Mouse (Mus musculus) left cerebral cortex, adult 8-10 months (tissue): Measurements from ENCODE around the gene 1810055G02Rik. TPM values are rescaled to one million over a fixed set of nuclear protein-coding genes. Genes with fewer than 3 reads are reported as not detected.
A peak's percentile ranks its signal among the peaks of the same experiment; 100 is the strongest.

Experiments used
- DNase-seq, 2 experiments: peaks; one replicate each; pipeline ENCODE4 v3.0.0; 2022; ENCODE audit warnings: low spot score in 2 of 2
- total RNA-seq, 4 experiments: library from RNA; stranded (reverse); gene quantifications; 2 replicates each; pipeline ENCODE4 v1.2.4; 2022

Gene 1810055G02Rik
- total RNA-seq, 4 experiments from 2014 or later: 25.9 to 28.3 (median 26.3) TPM

DNA sequence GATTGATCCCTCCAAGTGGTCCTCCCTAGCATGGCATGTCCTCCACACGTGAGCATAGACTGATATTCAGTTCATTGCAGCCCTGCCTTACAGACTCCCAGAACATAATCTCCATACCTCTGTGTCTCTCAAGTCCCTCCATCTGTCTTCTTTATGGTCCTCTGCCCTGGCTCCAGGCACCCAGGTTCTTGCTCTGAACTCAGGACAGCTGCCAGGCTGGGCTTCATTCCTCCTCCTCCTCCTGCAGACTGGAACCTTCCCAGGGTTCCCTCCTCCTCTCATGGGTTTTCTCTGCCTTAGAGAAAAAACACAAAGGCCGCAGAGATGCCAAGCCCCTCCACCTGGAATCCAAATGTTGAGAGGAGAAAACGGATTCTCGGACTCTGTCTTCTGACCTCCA, 34.6 kb downstream of the 1810055G02Rik start:
- no peak for DNase-seq

DNA sequence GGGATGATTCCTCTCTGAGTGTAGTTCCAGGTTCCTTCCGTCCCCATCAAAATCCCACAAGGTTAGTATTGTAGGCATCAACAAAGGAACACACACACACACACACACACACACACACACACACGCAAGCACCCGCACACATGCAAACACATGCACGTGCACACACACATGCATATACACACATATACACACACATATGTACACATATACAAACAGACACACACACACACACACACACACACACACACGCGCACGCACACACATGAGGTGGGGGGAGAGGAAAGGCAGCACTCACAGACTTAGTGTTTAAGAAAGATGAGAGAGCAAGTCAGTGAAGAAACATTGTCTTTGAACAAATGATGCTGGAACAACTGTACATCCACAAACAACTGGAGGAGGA, 35.3 kb downstream of the 1810055G02Rik start:
- no peak for DNase-seq

DNA sequence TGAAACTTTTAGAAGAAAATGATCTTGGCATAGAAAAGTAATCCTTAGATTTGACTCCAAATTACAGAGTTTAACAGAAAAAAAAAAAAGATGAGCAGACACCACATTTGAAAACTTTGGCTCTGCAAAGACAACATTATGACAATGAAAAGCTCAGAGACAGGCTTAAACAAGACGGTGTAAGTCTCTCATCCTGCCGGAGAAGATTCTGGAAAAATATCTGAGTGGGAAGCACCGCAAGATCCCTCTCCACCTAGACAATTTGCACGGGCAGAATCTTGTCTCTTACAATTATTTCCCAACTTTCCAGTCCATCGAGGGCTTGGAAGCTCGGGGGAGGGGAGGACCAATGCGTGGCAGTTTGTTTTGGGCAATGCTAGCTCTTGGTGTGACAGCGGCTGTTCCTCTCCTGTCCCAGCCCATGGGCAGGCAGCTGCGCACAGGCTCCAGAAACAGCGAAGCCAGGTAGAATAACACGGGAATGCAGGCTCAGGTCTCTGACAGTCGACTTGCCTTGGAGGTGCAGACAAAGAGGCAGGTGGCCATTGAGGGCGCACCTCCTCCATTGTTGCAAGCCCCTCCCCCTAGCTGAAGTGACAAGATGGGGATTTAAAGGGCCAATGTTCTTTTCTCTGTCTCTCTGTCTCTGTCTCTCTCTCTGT, 35.9 kb downstream of the 1810055G02Rik start:
- DNase-seq: peak in 1 of 2 experiments; percentile 45

DNA sequence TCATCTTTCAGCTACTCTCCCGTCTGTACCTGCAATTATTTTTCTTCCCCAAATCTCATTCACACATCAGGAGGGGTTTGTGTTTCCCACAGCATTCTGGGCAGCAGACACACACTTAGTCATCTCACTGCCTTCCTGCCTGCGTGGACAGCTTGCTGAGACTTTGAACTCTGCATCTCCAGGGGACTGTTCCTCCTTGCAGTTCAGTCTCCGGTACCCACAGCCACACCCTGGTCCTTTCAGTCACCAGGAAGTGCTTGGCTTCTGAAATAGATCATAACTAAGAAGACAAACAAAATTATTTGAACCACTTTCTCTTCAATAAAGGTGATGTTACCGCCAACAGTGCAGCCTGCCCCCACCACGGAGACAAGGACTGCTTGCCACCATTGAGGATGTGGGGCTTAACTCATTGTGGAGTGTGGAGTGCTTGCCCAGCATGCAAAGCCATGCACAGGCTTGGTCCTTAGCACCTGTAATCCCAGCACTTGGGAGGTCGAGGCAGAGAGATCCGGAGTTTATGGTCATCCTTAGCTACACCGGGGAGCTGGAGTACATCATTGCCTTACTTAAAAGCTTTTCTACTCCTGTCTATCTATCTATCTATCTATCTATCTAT, 44.6 kb downstream of the 1810055G02Rik start:
- DNase-seq: no peak

DNA sequence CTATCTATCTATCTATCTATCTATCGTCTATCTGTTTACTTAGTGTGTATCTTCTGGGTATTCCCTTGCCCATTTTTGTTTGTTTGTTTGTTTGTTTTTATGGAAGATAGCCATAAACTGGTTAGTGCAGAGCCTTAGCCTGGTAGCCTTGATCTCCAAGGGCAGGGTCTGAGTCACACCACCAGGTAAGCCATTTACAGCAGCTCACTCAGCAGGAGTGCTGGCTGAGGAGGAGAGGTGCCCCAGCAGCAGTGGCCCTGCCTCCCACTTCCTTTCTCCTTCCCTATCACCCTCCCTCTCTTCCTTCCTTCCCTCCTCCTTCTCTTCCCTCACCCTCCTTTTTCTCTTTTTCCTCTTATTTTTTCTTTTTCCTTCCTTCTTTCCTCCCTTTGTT, 45.1 kb downstream of the 1810055G02Rik start:
- no peak for DNase-seq

DNA sequence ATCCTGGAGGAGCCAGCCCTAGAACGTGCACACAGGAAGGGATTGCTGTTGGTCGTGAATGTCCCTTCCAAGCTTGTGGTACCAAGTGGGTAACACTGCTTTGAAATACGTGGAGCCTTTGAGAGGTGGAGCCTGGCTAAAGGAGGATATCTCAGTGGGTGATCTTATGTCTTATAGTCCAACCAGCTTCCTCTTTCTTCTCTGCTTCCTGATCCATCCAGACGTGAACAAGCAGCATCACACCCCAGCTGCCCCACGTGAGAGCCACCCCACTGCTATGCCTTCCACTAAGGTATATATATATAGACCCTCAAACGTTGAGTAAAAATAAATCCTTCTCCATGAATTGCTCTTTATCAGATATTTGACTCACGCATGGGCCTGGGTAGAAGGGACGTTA, 45.6 kb downstream of the 1810055G02Rik start:
- no peak for DNase-seq

DNA sequence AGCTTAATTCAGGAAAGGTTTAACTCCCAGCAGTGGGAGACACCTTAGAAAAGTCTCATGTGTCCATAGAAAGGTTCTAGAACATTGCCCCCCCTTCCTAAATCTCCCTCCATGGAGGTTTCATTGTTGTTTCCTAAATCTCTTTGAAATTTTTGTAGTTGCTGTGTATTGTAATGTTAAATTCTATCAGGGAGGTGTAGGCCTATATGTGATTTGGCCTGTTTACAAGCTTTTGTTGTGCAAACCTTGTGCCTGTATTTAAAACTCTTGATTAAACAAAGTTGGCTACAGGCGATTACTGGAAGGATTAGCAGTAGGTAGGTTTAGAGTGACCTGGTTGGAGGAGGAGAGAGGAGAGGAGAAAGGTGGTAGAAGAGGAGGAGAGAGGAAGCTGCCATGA, 49.8 kb downstream of the 1810055G02Rik start:
- DNase-seq: no peak

DNA sequence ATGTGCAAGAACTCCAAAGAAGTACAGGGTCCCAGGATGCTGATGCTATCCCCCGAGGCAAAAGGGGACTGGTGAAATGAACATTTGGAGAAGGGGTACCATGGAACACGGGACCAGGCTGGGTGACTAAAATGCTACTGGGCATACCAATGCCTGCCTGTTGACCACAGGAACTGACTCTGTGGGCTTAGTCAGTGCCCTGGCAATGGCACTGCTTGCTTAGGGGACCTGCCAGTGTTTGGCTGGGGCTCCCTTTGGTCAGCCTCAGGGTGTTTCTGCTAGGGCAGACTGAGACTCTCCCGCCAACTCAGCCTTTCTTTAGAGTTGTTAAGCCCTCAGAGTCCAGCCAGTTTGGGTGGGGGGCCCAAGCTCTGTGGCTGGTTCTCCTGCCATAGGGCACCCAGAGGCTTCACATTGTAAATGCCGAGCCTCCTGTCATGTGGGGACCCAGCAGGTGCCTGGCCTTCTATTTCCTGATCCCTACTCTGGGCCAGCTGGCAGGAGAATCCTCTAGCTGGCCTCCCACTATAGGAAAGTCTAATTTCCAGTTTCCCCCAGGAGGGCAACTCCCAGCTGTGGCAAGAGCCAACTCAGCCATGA, 57.2 kb downstream of the 1810055G02Rik start:
- no peak for DNase-seq

DNA sequence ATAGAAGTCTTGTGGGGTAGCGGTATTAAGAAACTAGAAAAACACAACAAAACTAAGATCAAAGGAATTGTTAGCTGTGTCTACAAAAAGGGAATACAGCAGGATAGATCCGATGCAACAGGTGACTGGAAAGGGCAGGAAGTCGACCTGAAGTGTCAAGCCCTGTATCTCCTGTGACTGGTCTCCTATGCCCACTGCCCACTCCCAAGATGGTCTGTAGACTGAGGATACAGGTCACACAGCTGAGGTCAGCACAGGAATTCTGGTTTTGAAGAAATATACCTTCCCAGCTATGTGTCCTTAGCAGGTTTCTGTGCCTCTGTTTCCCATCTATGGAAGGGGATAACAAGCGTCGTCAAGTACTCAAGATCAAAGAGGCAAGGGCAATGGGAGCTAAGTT, 58.3 kb downstream of the 1810055G02Rik start:
- DNase-seq: no peak

DNA sequence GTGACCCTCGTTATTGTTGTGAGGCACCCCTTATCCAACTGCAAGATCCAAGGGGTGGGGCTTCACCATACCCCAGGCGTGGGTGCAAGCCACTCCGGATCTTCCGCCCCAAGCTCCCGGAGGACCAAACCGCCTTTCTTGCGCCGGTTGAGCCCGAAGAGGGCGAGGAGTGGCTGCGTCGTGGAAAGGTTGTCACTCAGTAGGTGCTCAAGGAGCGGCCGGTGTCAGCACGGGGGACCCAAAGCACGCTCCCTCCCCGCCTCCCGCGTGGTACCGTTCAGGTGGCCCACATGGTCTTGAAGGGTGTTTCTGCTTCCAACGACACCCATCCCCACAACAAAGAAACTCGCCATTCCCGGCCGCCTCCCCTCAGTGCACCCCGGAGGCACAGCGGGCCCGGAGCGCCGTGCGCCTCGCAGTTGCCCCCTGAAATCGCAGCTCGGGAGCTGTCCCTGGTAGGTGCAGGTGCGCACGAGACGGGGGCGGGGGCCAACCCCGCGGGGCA, 59.2 kb downstream of the 1810055G02Rik start, which contains the start of gene Kmt5b:
TSS of gene Kmt5b (plus strand) at position 146 of the 505 bp plus-strand sequence.
- peak; percentile 55 to 65 for DNase-seq

Other genes starting within 250 kb of the 1810055G02Rik start
- gene Ppp6r3, start 132.5 kb upstream of the 1810055G02Rik start, total RNA-seq: 10 to 100 TPM; 71.6 to 80.7 (median 78.8) TPM
- 10 to 100 TPM in 1 of 4 experiments, 1 to 10 TPM in 3; 7.9 to 10.6 (median 8.4) TPM for gene Lrp5, start 21.7 kb upstream of the 1810055G02Rik start, total RNA-seq
- gene Kmt5b, start 59.1 kb downstream of the 1810055G02Rik start, total RNA-seq: 10 to 100 TPM; 46.2 to 53.0 (median 50.5) TPM
- gene Chka, start 143.5 kb downstream of the 1810055G02Rik start, total RNA-seq: 10 to 100 TPM; 68.4 to 87.2 (median 76.7) TPM
- 10 to 100 TPM; 14.9 to 26.1 (median 21.5) TPM for gene Tcirg1, start 198.8 kb downstream of the 1810055G02Rik start, total RNA-seq
- 100 to 1,000 TPM; 136 to 159 (median 145) TPM for gene Ndufs8, start 204.5 kb downstream of the 1810055G02Rik start, total RNA-seq
- gene Aldh3b1, start 221.5 kb downstream of the 1810055G02Rik start, total RNA-seq: 1 to 10 TPM; 3.4 to 5.5 (median 5.1) TPM
- gene Unc93b1, start 226.9 kb downstream of the 1810055G02Rik start, total RNA-seq: 10 to 100 TPM; 13.4 to 30.8 (median 20.0) TPM